Mouse (Mus musculus) 3T3-L1 (cell line): ENCODE results near the gene Nr2c2ap.

Experiments used
- DNase-seq: peaks from one replicate; pipeline ENCODE4 v3.0.0-alpha.2; 2015; ENCODE audit warnings: low read depth, low spot score

Gene Nr2c2ap

GRCm38 (mm10) chr8:70160015-70160414 is 28.9 kb downstream of the Nr2c2ap start:
- no peak for DNase-seq

DNA sequence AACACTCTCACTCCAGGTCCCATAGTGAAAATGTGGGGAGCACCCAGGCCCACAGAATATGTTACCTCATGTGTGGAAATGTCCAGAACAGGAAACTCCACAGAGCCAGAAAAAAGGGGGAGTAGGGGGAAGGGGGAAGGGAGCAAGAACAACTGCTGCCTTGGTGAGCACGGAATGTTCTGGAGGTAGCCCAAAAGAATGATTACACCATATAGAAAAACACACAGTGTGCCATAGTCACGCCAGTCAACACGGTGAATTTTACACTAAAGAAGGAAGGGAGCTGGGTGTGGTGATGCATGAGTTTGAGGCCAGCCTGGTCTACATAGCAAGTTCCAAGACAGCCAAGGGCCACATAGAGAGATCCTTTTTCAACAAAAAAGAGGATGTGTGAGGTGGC is 32.2 kb downstream of the Nr2c2ap start:
- DNase-seq = no peak

DNA sequence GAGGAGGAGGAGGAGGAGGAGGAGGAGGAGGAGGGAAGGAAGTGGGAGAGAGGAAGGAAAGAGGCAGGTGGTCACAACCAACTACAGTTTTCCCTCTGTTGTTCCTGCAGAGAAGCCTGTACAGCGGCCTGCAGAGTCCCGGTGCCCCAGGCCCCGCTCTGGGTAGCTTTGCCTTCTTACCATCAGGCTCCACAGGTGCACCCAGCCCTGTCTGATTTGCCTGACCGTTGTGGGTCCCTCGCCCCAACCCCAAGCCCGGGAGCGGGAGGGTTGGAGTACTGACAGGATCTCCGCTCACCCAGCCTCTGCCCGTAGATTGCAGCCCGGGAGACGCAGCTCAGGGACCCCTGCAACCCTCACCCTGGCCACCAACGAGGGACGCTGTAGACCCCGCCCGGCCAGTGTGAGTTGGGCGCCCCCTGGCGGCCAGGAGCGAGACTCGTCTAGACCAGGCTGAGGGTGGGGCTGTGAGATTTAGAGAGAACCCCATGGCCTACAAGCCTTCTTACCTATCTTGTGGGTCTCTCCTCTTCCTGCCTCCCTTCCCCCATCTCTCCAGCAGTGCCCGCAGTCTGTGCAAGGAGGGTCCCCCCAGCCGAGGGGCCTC is 35.5 kb downstream of the Nr2c2ap start:
- peak; percentile 68 for DNase-seq

- no peak for DNase-seq
These were observed 39.0 kb downstream of the Nr2c2ap start for GRCm38 (mm10) chr8:70170116-70170515.

DNA sequence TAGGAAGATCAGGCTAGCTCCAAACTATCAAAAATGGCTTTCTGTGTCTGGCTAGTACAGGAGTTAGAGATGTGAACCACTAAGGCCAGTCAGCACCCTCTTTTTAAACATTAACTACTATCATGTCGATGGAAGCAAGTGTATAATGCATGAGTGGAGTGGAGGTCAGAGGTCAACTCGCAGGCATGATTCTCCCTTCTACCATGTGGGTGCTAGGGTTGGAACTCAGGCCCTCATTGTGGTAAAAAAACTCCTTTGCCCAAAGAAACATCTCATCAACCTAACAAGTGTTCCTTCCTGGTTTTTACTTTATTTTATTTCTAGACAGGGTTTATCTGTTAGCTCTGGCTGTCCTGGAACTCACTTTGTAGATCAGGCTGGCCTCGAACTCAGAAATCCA is 39.6 kb downstream of the Nr2c2ap start:
- no peak for DNase-seq

GRCm38 (mm10) chr8:70171240-70171639 is 40.1 kb downstream of the Nr2c2ap start:
- DNase-seq = no peak

DNA sequence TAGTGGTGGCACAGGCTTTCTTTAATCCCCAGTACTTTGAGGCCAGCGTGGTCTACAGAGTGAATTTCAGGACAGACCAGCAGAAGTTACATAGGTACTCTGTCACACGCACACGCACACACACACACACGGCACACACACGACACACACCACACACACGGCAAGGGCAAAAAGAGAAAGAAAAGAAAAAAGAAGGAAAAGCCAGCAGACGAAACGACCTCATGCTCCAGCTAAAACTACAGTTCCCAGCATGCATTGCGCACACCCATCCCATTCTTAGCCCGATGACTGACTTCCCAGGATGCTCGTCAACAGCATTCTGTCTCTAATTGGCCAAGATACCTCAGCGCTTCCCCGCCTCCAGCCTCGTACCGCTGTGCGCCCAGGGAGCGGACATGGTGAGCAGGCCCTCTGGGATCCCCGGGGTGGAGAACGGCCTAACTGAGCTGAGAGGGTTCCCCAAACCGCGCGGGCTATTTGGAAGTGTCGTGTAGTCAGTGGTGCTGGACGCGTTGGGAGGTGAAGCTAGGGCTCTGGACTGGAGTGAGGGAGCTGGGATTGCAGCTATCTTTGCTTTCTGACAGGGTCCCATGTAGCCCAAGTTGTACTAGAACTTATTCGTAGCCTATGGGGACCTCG is 41.0 kb downstream of the Nr2c2ap start, which contains the start of gene Tmem161a:
Gene Tmem161a (plus strand): TSS at position 314 of the 639 bp plus-strand sequence.
- peak; percentile 99 for DNase-seq

DNA sequence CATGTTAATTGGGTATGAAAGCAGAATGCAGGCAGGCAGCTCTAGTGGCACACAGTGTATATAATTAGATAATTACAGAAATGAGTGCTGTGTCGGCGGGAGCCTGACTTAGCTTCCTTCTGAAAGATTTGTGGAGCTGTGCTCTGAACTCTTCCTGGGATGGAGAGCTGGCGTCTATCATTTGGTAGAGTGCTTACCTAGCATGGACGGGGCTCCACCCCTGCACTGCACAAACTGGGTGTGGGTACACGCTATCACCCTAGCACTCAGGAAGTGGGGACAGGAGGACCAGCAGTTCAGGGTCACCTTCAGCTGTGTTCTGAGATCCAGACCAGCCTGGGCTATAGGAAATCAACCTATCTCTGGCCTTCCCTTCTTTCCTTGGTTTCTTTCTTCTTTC is 42.2 kb downstream of the Nr2c2ap start:
- DNase-seq = no peak

- no peak for DNase-seq
These were observed 42.9 kb downstream of the Nr2c2ap start for GRCm38 (mm10) chr8:70174079-70174478.

DNA sequence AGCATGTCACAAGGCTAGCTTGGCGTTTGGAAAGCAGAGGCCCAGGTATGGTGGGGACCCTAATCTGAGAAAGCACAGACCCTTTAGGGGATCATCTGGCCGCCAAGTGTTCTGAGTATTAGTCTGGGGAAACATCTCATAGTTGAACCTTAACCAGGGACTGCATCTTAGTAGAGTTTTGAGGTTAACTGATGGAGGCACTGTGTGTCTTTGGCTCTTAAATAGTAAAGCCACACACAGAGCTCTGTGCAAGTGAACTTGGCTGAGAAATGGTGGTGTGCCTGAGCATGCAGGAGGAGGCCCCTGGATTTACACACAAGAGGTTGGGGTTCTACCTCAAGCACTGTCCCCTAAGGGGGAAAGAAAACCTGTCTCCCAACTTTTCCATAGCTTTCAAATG is 47.1 kb downstream of the Nr2c2ap start:
- DNase-seq = no peak

- DNase-seq = peak; percentile 61
These were observed 47.9 kb downstream of the Nr2c2ap start for GRCm38 (mm10) chr8:70179082-70179481.

- no peak for DNase-seq
These were observed 50.2 kb downstream of the Nr2c2ap start for GRCm38 (mm10) chr8:70181212-70181902.

DNA sequence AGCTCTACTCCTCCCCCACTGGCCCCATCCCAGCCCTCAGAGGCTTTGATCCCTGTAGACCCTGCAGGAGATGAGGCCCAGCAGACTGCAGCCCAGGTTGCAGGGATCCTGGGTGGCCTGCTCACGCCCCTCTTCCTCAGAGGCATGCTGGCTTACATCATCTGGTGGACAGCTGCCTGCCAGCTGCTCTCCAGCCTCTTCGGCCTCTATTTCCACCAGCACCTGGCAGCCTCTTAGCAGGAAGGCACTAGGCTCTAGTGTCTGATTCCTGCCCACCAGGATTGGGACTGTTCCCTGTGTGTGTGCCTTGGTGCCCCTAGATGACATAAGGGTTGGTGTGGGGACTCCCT is 50.7 kb downstream of the Nr2c2ap start:
- no peak for DNase-seq

GRCm38 (mm10) chr8:70183194-70183593 is 52.1 kb downstream of the Nr2c2ap start:
- no peak for DNase-seq
